Mouse (Mus musculus) left cerebral cortex, adult 6 months (tissue): ENCODE results near the gene Wscd2. TPM values are rescaled to one million over a fixed set of nuclear protein-coding genes. Genes with fewer than 3 reads are reported as not detected.

Experiments used
- long read RNA-seq, 2 experiments: library from polyadenylated mRNA; unstranded; transcript quantifications; one replicate each; pipeline ENCODE4 v2.0.0; 2019 to 2020
- polyA plus RNA-seq: library from polyadenylated mRNA; unstranded; fragments of <200 nt; fragmentation: Nextera tagmentation; gene quantifications from 2 replicates; pipeline ENCODE4 v1.2.3, GENCODE M21; 2021

Gene Wscd2
- 13.4 and 20.4 TPM in 2 replicates for polyA plus RNA-seq
- long read RNA-seq, experiment 1, full-length matches to known transcripts: 18 of 30 reads
- long read RNA-seq, experiment 1, partial matches to known transcripts: 10 of 30 reads
- long read RNA-seq, experiment 1, other reads (novel, unspliced or antisense): 2 of 30 reads
- long read RNA-seq, experiment 2, full-length matches to known transcripts: 5 of 10 reads
- long read RNA-seq, experiment 2, partial matches to known transcripts: 1 of 10 reads
- long read RNA-seq, experiment 2, other reads (novel, unspliced or antisense): 4 of 10 reads

GRCm38 (mm10) chr5:113490033-113490432 is at the start of gene Wscd2:
Gene Wscd2 (plus strand): TSS chr5:113490333.

Other genes starting within 250 kb of the Wscd2 start
- gene Sgsm1, start 179.5 kb upstream of the Wscd2 start, polyA plus RNA-seq: 17.9 and 22.0 TPM in 2 replicates
- gene Aym1, start 133.0 kb upstream of the Wscd2 start, polyA plus RNA-seq: not detected in 2 replicates
- 1.4 and 1.8 TPM in 2 replicates for gene Cmklr1, start 160.1 kb downstream of the Wscd2 start, polyA plus RNA-seq
- not detected in 2 replicates for gene 1700069L16Rik, start 234.4 kb downstream of the Wscd2 start, polyA plus RNA-seq
- 11.8 and 12.6 TPM in 2 replicates for gene Ficd, start 245.5 kb downstream of the Wscd2 start, polyA plus RNA-seq